In genomic region chr2:90429782-90430181, GRCm38 (mm10) we compare ENCODE assay signal across 28 mouse cellular contexts. TPM values are rescaled to one million over a fixed set of nuclear protein-coding genes. Genes with fewer than 3 reads are reported as not detected.
DNase-seq lines count a peak whose midpoint lies in the region; ATAC-seq and TF ChIP-seq lines count a peak whose summit lies in the region.
"Not testable (repeated sequence)": the region's sequence is repeated elsewhere in the genome, so short reads cannot be mapped to it uniquely, and the experiment has no call there.
"Had no signal": no experiment of that assay in that cellular context is flagged by ENCODE, and none has a peak within 500 bp of the region (broad histone marks: within the 10 kb centered on the region; RNA-seq: fewer than 3 reads in every experiment).

No protein-coding gene starts in this region.

- H3K9me3 ChIP-seq in forebrain, postnatal 0 days (ENCODE audit: low read length); hindbrain, postnatal 0 days (ENCODE audit: low read length); kidney, embryonic 16.5 days (ENCODE audit: low read length); midbrain, embryonic 16.5 days (replicated peaks; ENCODE audit: control insufficient read depth, low read length, poor library complexity, severe bottlenecking); stomach, postnatal 0 days (ENCODE audit: control insufficient read depth, low read length): not testable (repeated sequence)

- ATAC-seq in erythroblast, adult 5-6 weeks (replicated peaks; ENCODE audit: low FRiP score, poor library complexity, severe bottlenecking), result peak; percentile 75
- peak; percentile 69 for ATAC-seq in forebrain, postnatal 0 days
- ATAC-seq in hindbrain, postnatal 0 days, result peak; percentile 77
- peak; percentile 51; the same call in 1 of the 2 replicates for ATAC-seq in kidney, embryonic 16.5 days (ENCODE audit: low FRiP score, low TSS enrichment)
- peak; percentile 95 for ATAC-seq in megakaryocyte progenitor cell, adult 5-6 weeks (replicated peaks; ENCODE audit: poor library complexity)
- peak; percentile 66; the same call in 1 of the 2 replicates for ATAC-seq in midbrain, embryonic 16.5 days
- 0 out of 2 replicates have a peak, but pooled peaks have one; percentile 42 for ATAC-seq in stomach, postnatal 0 days (ENCODE audit: low FRiP score, low TSS enrichment)

- not testable (repeated sequence) for TF ChIP-seq CTCF in forebrain, postnatal 0 days (IDR thresholded peaks at IDR 0.05; ENCODE audit: low read depth); hindbrain, postnatal 0 days (IDR thresholded peaks at IDR 0.05; ENCODE audit: low read depth); stomach, postnatal 0 days (IDR thresholded peaks at IDR 0.05; ENCODE audit: low read depth)

- H3K4me2 ChIP-seq in forebrain, postnatal 0 days (ENCODE audit: low read depth); hindbrain, postnatal 0 days (ENCODE audit: low read depth, low read length); kidney, embryonic 16.5 days (replicated peaks; ENCODE audit: low read depth, low read length); midbrain, embryonic 16.5 days (ENCODE audit: low read length); stomach, postnatal 0 days (replicated peaks; ENCODE audit: low read depth): not testable (repeated sequence)

- not testable (repeated sequence) for H3K9ac ChIP-seq in forebrain, postnatal 0 days; hindbrain, postnatal 0 days (replicated peaks; ENCODE audit: low read length); kidney, embryonic 16.5 days (replicated peaks; ENCODE audit: low read length); midbrain, embryonic 16.5 days (ENCODE audit: low read depth, low read length); stomach, postnatal 0 days (ENCODE audit: low read length)

- H3K4me1 ChIP-seq in forebrain, postnatal 0 days (ENCODE audit: insufficient read depth); hindbrain, postnatal 0 days (ENCODE audit: insufficient read depth, low read length); kidney, embryonic 16.5 days (ENCODE audit: insufficient read depth, low read length); midbrain, embryonic 16.5 days (ENCODE audit: control insufficient read depth, insufficient read depth, low read length); stomach, postnatal 0 days (replicated peaks; ENCODE audit: control insufficient read depth, insufficient read depth): not testable (repeated sequence)

- not testable (repeated sequence) for H3K36me3 ChIP-seq in forebrain, postnatal 0 days (ENCODE audit: insufficient read depth); hindbrain, postnatal 0 days (ENCODE audit: insufficient read depth, low read length); kidney, embryonic 16.5 days (ENCODE audit: insufficient read depth, low read length); midbrain, embryonic 16.5 days (ENCODE audit: control insufficient read depth, insufficient read depth, low read length); stomach, postnatal 0 days (ENCODE audit: control insufficient read depth, insufficient read depth, low read length)

- not testable (repeated sequence) for H3K27ac ChIP-seq in forebrain, postnatal 0 days (ENCODE audit: low read depth, low read length); hindbrain, postnatal 0 days; kidney, embryonic 16.5 days (ENCODE audit: low read length); midbrain, embryonic 16.5 days (ENCODE audit: low read length); stomach, postnatal 0 days (replicated peaks)

- H3K27me3 ChIP-seq in forebrain, postnatal 0 days (ENCODE audit: insufficient read depth, low read length); hindbrain, postnatal 0 days (ENCODE audit: insufficient read depth, low read length); kidney, embryonic 16.5 days (ENCODE audit: insufficient read depth, low read length); midbrain, embryonic 16.5 days (ENCODE audit: control insufficient read depth, insufficient read depth, low read depth, low read length); stomach, postnatal 0 days (ENCODE audit: control insufficient read depth, insufficient read depth, low read length): not testable (repeated sequence)

- WGBS in forebrain, postnatal 0 days, result no CpG with 5 or more reads among the region's 4 CpGs
- WGBS in hindbrain, postnatal 0 days, result no CpG with 5 or more reads among the region's 4 CpGs
- WGBS in kidney, embryonic 16.5 days, result no CpG with 5 or more reads among the region's 4 CpGs
- no CpG with 5 or more reads among the region's 4 CpGs for WGBS in midbrain, embryonic 16.5 days
- WGBS in stomach, postnatal 0 days, result no CpG with 5 or more reads among the region's 4 CpGs

- DNase-seq in forebrain, postnatal 0 days; hindbrain, postnatal 0 days (ENCODE audit: low spot score); stomach, postnatal 0 days (ENCODE audit: low spot score): not testable (repeated sequence)

- not testable (repeated sequence) for H3K4me3 ChIP-seq in forebrain, postnatal 0 days (ENCODE audit: low read depth, low read length); hindbrain, postnatal 0 days (ENCODE audit: low read length); kidney, embryonic 16.5 days (ENCODE audit: low read length); midbrain, embryonic 16.5 days (ENCODE audit: low read depth, low read length); stomach, postnatal 0 days (ENCODE audit: low read depth, low read length)

- not testable (repeated sequence) for TF ChIP-seq EP300 in stomach, postnatal 0 days (optimal IDR thresholded peaks at IDR 0.05)

RNA-seq across cellular contexts. Expression of gene Olfr1274-ps, which starts 31.3 kb away (rescaled TPM):
- total RNA-seq in erythroblast, adult 5-6 weeks (2015; ENCODE audit: low replicate concordance), result not detected in 2 replicates
- not detected in 2 replicates for total RNA-seq in erythroblast, adult 5-6 weeks (2017; ENCODE audit: low replicate concordance)
- total RNA-seq in forebrain, postnatal 0 days (2014; rRNA removed), result not detected in 2 replicates
- not detected in 2 replicates for polyA plus RNA-seq in forebrain, postnatal 0 days (2015; fragmentation: Nextera tagmentation; extraction: Ambion mirVana)
- not detected in 2 replicates for total RNA-seq in hindbrain, postnatal 0 days (2014; rRNA removed)
- not detected in 2 replicates for polyA plus RNA-seq in hindbrain, postnatal 0 days (2015; fragmentation: Nextera tagmentation; extraction: Ambion mirVana)
- not detected in 2 replicates for polyA plus RNA-seq in kidney, embryonic 16.5 days (2015; fragmentation: Nextera tagmentation; extraction: Ambion mirVana)
- total RNA-seq in megakaryocyte progenitor cell, adult 5-6 weeks (2015), result not detected in 2 replicates
- total RNA-seq in megakaryocyte progenitor cell, adult 5-6 weeks (2017), result not detected in 2 replicates
- polyA plus RNA-seq in midbrain, embryonic 16.5 days (2015; fragmentation: Nextera tagmentation; extraction: Ambion mirVana), result not detected in 2 replicates
- polyA plus RNA-seq in stomach, postnatal 0 days (2015; fragmentation: Nextera tagmentation; extraction: Ambion mirVana), result not detected in 2 replicates
- total RNA-seq: adrenal gland, postnatal 10 days; CH12.LX; gastrocnemius, adult 18-20 months; gastrocnemius, postnatal 36 days; heart, adult 8-10 months; heart, postnatal 25 days; layer of hippocampus, postnatal 10 days; left cerebral cortex, adult 2 months; left cerebral cortex, postnatal 36 days; liver, adult 2 months; MEL; midbrain, postnatal 0 days had no signal
- polyA plus RNA-seq: embryonic facial prominence, embryonic 12.5 days; erythroblast, embryonic 14.5 days; heart, embryonic 14.5 days; hindbrain, embryonic 13.5 days; liver, adult 2 months; liver, embryonic 16.5 days; lung, postnatal 0 days; macrophage; midbrain, postnatal 0 days; testis, adult 2 months; urinary bladder, adult 2 months had no signal

Comparison
In these comparisons a context has a peak if more than half of its experiments do, and no peak if none do; other contexts are left out.
1. ATAC-seq: peak in every context shown above with its lines; median percentile 95 in megakaryocyte progenitor cell, adult 5-6 weeks; 77 in hindbrain, postnatal 0 days; 75 in erythroblast, adult 5-6 weeks; 69 in forebrain, postnatal 0 days; 66 in midbrain, embryonic 16.5 days; 51 in kidney, embryonic 16.5 days; 42 in stomach, postnatal 0 days.